Mouse (Mus musculus): Measurements from ENCODE around the gene Pp2d1. TPM values are rescaled to one million over a fixed set of nuclear protein-coding genes. Genes with fewer than 3 reads are reported as not detected.
"Not testable (repeated sequence)": the region's sequence is repeated elsewhere in the genome, so short reads cannot be mapped to it uniquely, and the experiment has no call there.

Gene Pp2d1
- polyA plus RNA-seq, 1 experiment = 0.04 TPM

GRCm38 (mm10) chr17:53573019-53573556, 33.8 kb upstream of the Pp2d1 start:
- H3K36me3 ChIP-seq (ENCODE audit: control insufficient read depth, insufficient read depth) = no peaks in the 10 kb centered on the region
- no peak for TF ChIP-seq CTCF (IDR thresholded peaks at IDR 0.05; ENCODE audit: control insufficient read depth, insufficient read depth, insufficient read length)
- TF ChIP-seq USF1 (IDR thresholded peaks at IDR 0.05; ENCODE audit: low read depth) = no peak
- TF ChIP-seq MYOD1 (IDR thresholded peaks at IDR 0.05; ENCODE audit: control insufficient read depth, insufficient read length, low read depth) = no peak
- no peak for TF ChIP-seq CEBPB (IDR thresholded peaks at IDR 0.05; ENCODE audit: low read depth)
- no peak for TF ChIP-seq MAX (IDR thresholded peaks at IDR 0.05)
- no peak for TF ChIP-seq MYOG (IDR thresholded peaks at IDR 0.05; ENCODE audit: control insufficient read depth, extremely low read depth, insufficient read length)
- no peak for TF ChIP-seq FOSL1 (IDR thresholded peaks at IDR 0.05; ENCODE audit: insufficient read depth, low read length, poor library complexity, severe bottlenecking)
- H3K79me2 ChIP-seq (ENCODE audit: control insufficient read depth, insufficient read depth) = peaks cover 11% of the 10 kb centered on the region
- no peak overlapping the region for H3K4me3 ChIP-seq (ENCODE audit: insufficient read depth, poor library complexity, severe bottlenecking)
- no peaks in the 10 kb centered on the region for H3K27me3 ChIP-seq (ENCODE audit: control insufficient read depth, insufficient read depth, insufficient read length)
- H3ac ChIP-seq (ENCODE audit: control insufficient read depth, insufficient read length, low read depth) = no peak overlapping the region
- no peaks in the 10 kb centered on the region for H3K79me3 ChIP-seq (ENCODE audit: low read depth)

GRCm38 (mm10) chr17:53570932-53571331, 31.7 kb upstream of the Pp2d1 start:
- H3K27me3 ChIP-seq (ENCODE audit: control insufficient read depth, insufficient read depth, insufficient read length); H3K79me3 ChIP-seq (ENCODE audit: low read depth); H3K36me3 ChIP-seq (ENCODE audit: control insufficient read depth, insufficient read depth); H3K4me3 ChIP-seq (ENCODE audit: insufficient read depth, poor library complexity, severe bottlenecking); H3ac ChIP-seq (ENCODE audit: control insufficient read depth, insufficient read length, low read depth): not testable (repeated sequence)
- peaks cover 19% of the 10 kb centered on the region for H3K79me2 ChIP-seq (ENCODE audit: control insufficient read depth, insufficient read depth)

- Histone ChIP-seq H3ac (ENCODE audit: control insufficient read depth, insufficient read length, low read depth) (no peak overlapping the region), H3K4me3 (ENCODE audit: insufficient read depth, poor library complexity, severe bottlenecking) (no peak overlapping the region), H3K79me2 (ENCODE audit: control insufficient read depth, insufficient read depth) (peaks cover 19% of the 10 kb centered on the region), H3K36me3 (ENCODE audit: control insufficient read depth, insufficient read depth) (no peaks in the 10 kb centered on the region), H3K27me3 (ENCODE audit: control insufficient read depth, insufficient read depth, insufficient read length) (no peaks in the 10 kb centered on the region), H3K79me3 (ENCODE audit: low read depth) (no peaks in the 10 kb centered on the region)
- TF ChIP-seq MYOG (IDR thresholded peaks at IDR 0.05; ENCODE audit: control insufficient read depth, extremely low read depth, insufficient read length) = no peak
- no peak for TF ChIP-seq FOSL1 (IDR thresholded peaks at IDR 0.05; ENCODE audit: insufficient read depth, low read length, poor library complexity, severe bottlenecking)
- no peak for TF ChIP-seq CTCF (IDR thresholded peaks at IDR 0.05; ENCODE audit: control insufficient read depth, insufficient read depth, insufficient read length)
- TF ChIP-seq MAX (IDR thresholded peaks at IDR 0.05) = no peak
- TF ChIP-seq CEBPB (IDR thresholded peaks at IDR 0.05; ENCODE audit: low read depth) = no peak
- no peak for TF ChIP-seq MYOD1 (IDR thresholded peaks at IDR 0.05; ENCODE audit: control insufficient read depth, insufficient read length, low read depth)
- no peak for TF ChIP-seq USF1 (IDR thresholded peaks at IDR 0.05; ENCODE audit: low read depth)
Observed at GRCm38 (mm10) chr17:53570361-53570875, 31.2 kb upstream of the Pp2d1 start.

- no peak overlapping the region for H3K4me3 ChIP-seq (ENCODE audit: insufficient read depth, poor library complexity, severe bottlenecking)
- H3K27me3 ChIP-seq (ENCODE audit: control insufficient read depth, insufficient read depth, insufficient read length) = no peaks in the 10 kb centered on the region
- H3K79me2 ChIP-seq (ENCODE audit: control insufficient read depth, insufficient read depth) = peaks cover 19% of the 10 kb centered on the region
- TF ChIP-seq MYOD1 (IDR thresholded peaks at IDR 0.05; ENCODE audit: control insufficient read depth, insufficient read length, low read depth) (no peak), CTCF (IDR thresholded peaks at IDR 0.05; ENCODE audit: control insufficient read depth, insufficient read depth, insufficient read length) (no peak), MYOG (IDR thresholded peaks at IDR 0.05; ENCODE audit: control insufficient read depth, extremely low read depth, insufficient read length) (no peak), USF1 (IDR thresholded peaks at IDR 0.05; ENCODE audit: low read depth) (no peak), FOSL1 (IDR thresholded peaks at IDR 0.05; ENCODE audit: insufficient read depth, low read length, poor library complexity, severe bottlenecking) (no peak), CEBPB (IDR thresholded peaks at IDR 0.05; ENCODE audit: low read depth) (no peak), MAX (IDR thresholded peaks at IDR 0.05) (no peak)
- no peak overlapping the region for H3ac ChIP-seq (ENCODE audit: control insufficient read depth, insufficient read length, low read depth)
- no peaks in the 10 kb centered on the region for H3K36me3 ChIP-seq (ENCODE audit: control insufficient read depth, insufficient read depth)
- H3K79me3 ChIP-seq (ENCODE audit: low read depth) = no peaks in the 10 kb centered on the region
Observed at GRCm38 (mm10) chr17:53569829-53570228, 30.6 kb upstream of the Pp2d1 start.

- no peaks in the 10 kb centered on the region for H3K36me3 ChIP-seq (ENCODE audit: control insufficient read depth, insufficient read depth)
- TF ChIP-seq CTCF (IDR thresholded peaks at IDR 0.05; ENCODE audit: control insufficient read depth, insufficient read depth, insufficient read length) (no peak), USF1 (IDR thresholded peaks at IDR 0.05; ENCODE audit: low read depth) (peak; percentile 29)
- H3K79me2 ChIP-seq (ENCODE audit: control insufficient read depth, insufficient read depth) = peaks cover 19% of the 10 kb centered on the region
- H3K27me3 ChIP-seq (ENCODE audit: control insufficient read depth, insufficient read depth, insufficient read length) = no peaks in the 10 kb centered on the region
- no peaks in the 10 kb centered on the region for H3K79me3 ChIP-seq (ENCODE audit: low read depth)
- no peak overlapping the region for H3ac ChIP-seq (ENCODE audit: control insufficient read depth, insufficient read length, low read depth)
- no peak overlapping the region for H3K4me3 ChIP-seq (ENCODE audit: insufficient read depth, poor library complexity, severe bottlenecking)
Observed at GRCm38 (mm10) chr17:53568734-53569386, 29.6 kb upstream of the Pp2d1 start.

GRCm38 (mm10) chr17:53568118-53568517, 28.9 kb upstream of the Pp2d1 start:
- H3ac ChIP-seq (ENCODE audit: control insufficient read depth, insufficient read length, low read depth) = peak overlapping the region; percentile 56
- no peak for TF ChIP-seq FOSL1 (IDR thresholded peaks at IDR 0.05; ENCODE audit: insufficient read depth, low read length, poor library complexity, severe bottlenecking)
- no peak for TF ChIP-seq MYOG (IDR thresholded peaks at IDR 0.05; ENCODE audit: control insufficient read depth, extremely low read depth, insufficient read length)
- TF ChIP-seq CTCF (IDR thresholded peaks at IDR 0.05; ENCODE audit: control insufficient read depth, insufficient read depth, insufficient read length) = no peak
- no peak for TF ChIP-seq CEBPB (IDR thresholded peaks at IDR 0.05; ENCODE audit: low read depth)
- TF ChIP-seq MYOD1 (IDR thresholded peaks at IDR 0.05; ENCODE audit: control insufficient read depth, insufficient read length, low read depth) = no peak
- TF ChIP-seq USF1 (IDR thresholded peaks at IDR 0.05; ENCODE audit: low read depth) = no peak
- no peaks in the 10 kb centered on the region for H3K27me3 ChIP-seq (ENCODE audit: control insufficient read depth, insufficient read depth, insufficient read length)
- peak overlapping the region; percentile 68 for H3K4me3 ChIP-seq (ENCODE audit: insufficient read depth, poor library complexity, severe bottlenecking)
- no peaks in the 10 kb centered on the region for H3K79me3 ChIP-seq (ENCODE audit: low read depth)
- H3K79me2 ChIP-seq (ENCODE audit: control insufficient read depth, insufficient read depth) = peaks cover 19% of the 10 kb centered on the region
- H3K36me3 ChIP-seq (ENCODE audit: control insufficient read depth, insufficient read depth) = no peaks in the 10 kb centered on the region
